Mouse (Mus musculus) frontal cortex, postnatal 14 days (tissue): ENCODE measurements at regions not wholly inside any gene's neighbourhood (a gene's known extent, or its start where the extent isn't known, plus 50 kb on each side); places are given as distances from the start of the nearest gene placed in this dataset.

ENCODE experiments used
- DNase-seq, 2 experiments: peaks; one replicate each; pipeline ENCODE4 v3.0.0; 2022; ENCODE audit warnings: low spot score in 2 of 2

GRCm38 (mm10) chr19:56039091-56040004 is 247.6 kb upstream of the Habp2 start:
- DNase-seq = no peak

DNA sequence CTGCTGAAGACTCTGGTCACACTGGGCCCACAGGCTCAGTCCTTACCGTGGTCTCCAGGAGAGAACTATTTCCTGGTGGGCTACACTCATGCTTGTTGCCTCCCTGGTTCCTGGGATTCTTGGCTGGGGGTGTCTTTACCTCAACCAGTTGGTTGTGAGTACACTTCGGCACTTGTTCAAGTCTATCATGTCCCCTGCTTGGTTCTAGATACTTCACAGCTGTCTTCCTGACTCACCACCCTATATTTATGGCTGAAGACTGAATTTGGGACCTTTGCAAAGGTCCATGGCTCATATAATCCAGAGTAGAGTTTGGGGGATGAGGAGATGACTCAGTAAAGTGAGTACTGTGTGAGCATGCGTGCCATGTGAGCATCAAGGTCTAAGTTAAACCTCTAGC is 245.0 kb upstream of the Habp2 start:
- no peak for DNase-seq

- no peak for DNase-seq
Measured at GRCm38 (mm10) chr19:56046784-56047390, 240.1 kb upstream of the Habp2 start.

GRCm38 (mm10) chr19:56054186-56054585 is 232.8 kb upstream of the Habp2 start:
- no peak for DNase-seq

DNA sequence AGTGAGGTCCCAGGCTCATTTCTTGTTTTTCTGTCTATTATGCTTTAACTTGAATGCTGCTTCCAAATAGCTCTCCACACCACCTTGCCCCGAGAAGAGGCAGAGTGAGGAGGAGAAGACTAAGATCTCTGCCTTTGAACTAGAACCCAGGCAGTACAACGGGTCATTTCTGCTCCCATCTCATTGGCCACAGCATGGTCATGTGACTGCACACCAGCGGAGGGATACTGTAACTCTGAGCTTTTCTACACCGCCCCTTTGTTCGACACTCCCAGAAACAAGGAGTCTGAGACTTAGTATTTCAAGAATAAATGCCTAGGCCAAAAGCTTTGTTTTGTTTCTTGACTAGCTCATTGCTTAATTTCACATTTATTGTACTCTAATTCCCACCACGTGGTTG is 230.5 kb upstream of the Habp2 start:
- DNase-seq = no peak

GRCm38 (mm10) chr19:56061882-56062540 is 224.9 kb upstream of the Habp2 start:
- peak in 1 of 2 experiments; percentile 5 for DNase-seq

GRCm38 (mm10) chr19:56063099-56063498 is 223.8 kb upstream of the Habp2 start:
- no peak for DNase-seq

- DNase-seq = no peak
Measured at GRCm38 (mm10) chr19:56065730-56066129, 221.2 kb upstream of the Habp2 start.

DNA sequence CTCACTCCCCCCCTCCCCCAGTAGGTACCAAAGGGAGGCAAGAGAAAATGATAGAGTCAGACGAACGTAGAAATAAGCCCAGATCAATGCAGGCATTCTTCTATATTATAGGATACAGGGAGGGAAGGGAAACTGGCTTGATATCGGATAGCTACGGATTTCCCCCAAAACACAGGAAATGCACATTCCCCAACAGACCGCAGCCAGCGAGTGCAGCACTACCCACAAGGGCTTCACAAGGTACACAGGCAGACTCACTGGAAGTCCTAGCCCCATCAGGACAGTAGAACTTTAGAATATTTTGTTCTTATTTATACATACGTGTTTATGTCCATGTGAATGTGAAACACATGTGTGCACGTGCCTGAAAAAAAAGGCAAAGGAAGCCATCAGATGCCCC is 218.8 kb upstream of the Habp2 start:
- DNase-seq = no peak

DNA sequence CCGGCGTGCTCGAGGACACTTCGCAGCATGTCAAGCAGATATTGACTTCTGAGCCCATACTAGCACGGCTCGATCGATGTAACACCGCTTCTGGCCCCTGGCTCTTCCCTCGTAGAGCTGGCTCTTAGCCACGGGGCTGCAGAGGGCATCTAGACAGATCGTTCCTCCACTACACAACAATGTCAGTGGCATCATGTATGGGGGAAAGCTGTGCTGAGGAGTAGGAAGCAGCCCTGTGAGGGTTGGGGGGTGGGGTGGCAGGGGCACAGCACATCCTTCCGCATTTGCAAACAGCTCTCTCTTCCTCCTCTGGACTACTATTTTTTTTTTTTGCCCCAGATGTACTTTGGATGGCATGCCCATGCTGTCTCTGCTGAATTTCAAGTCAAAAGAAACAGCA is 218.1 kb upstream of the Habp2 start:
- no peak for DNase-seq

- DNase-seq = no peak
Measured at GRCm38 (mm10) chr19:56069266-56069665, 217.7 kb upstream of the Habp2 start.

DNA sequence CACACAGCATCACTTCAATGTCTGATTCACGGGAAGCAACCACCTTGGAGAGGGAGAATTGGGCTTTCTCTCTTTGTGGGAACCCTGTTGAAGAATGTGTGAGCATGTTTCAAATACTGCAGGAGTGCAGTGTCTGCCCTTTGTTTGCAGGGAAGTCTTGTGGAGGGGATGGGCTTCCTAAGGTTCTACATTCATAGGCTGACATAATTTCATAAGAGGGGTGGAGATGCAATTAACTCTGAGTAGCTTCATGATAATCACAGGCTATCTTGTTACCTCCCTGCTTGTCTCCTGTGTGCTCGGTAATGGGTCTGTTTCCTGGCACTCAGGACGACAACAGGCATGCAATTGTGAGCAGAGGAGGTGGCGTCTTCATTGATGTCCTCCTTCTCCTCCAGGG is 215.6 kb upstream of the Habp2 start:
- no peak for DNase-seq

- no peak for DNase-seq
Measured at GRCm38 (mm10) chr19:56076128-56076527, 210.8 kb upstream of the Habp2 start.

DNA sequence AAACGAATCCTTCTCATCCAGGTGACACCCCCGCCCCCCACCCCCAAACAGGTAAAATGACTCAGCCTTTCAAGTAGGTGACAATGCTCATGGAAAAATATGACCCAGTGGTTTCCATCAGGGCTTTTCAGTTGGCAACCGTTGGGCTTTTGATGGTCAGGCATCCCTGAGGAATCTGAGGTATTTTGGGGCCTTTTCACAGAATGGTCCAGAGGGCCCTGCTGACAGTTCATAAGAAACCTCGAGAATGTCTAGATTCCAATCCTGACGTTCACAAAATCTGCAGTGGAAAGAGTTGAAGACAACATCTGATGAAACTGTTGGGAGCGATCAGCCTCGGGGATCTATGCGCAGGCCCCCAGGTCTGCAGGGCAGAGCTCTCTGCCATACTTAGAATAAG is 209.4 kb upstream of the Habp2 start:
- no peak for DNase-seq

DNA sequence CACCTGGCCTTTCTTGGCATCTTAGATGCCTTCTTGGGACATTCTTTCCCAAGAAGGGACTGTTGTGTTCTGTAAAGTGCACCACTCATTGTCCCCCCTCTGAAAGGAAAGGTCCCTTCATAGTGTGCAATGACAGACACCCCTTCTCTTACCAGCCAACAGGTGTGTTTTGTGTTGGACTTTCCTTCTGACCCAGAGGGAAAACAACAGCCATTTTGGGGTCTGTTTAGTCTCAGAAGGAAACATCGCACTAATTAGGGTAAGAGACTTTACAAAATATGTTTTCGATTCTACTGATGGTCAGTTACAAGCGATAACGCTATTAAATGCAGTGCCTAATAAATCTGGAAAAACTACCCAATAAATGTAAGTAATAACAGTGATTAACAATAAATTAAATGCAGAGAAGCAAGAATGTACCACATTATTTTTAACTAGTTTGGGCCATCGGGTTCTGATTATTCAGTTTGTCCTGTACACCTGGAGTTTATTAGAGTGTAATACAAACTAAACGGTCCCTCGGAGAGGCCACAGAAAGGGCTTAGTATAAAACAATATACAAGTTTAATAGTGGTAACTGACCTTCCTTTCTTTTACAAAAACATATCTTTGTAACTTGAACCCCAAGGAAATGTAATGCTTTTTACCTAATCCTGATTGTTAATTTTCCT is 200.4 kb upstream of the Habp2 start:
- no peak for DNase-seq

DNA sequence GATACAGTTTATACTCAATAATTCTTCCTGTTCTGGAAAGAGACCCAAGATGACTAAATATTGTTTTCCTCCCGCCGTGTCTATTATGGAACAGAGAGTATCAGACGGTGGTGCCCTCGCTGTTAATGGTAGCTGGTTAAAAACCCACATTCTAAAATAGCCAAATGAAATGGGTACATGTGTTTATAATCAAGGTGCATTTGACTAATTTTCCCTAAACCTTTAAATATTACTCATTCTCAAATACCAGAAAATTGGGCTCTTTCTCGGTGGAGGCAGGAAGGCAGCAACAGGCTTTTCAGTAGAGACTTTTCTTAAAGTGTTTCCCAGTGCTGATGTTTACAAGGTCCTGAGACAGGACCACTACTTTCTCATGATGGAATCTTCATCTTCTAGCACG is 199.8 kb upstream of the Habp2 start:
- no peak for DNase-seq

- DNase-seq = no peak
Measured at GRCm38 (mm10) chr19:56089795-56090375, 197.1 kb upstream of the Habp2 start.

DNA sequence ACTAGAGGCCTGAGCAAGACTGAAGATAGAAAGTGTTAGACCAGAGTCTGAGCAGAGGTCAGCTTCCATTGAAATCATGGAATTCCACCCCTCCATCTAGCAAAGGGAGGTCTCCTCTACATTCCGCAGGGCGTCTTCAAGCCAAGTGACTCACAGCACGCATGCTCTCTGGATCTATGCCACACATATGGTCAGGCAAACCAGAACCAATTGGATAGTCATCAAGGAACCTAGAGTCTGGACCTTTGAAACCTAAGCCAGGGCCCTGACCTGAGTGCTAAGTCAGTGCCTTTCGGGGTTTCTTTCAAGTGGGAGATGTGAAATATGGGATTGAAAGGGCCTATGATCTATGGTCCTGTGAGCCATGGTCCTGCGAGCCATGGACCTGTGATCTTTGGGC is 195.4 kb upstream of the Habp2 start:
- no peak for DNase-seq

DNA sequence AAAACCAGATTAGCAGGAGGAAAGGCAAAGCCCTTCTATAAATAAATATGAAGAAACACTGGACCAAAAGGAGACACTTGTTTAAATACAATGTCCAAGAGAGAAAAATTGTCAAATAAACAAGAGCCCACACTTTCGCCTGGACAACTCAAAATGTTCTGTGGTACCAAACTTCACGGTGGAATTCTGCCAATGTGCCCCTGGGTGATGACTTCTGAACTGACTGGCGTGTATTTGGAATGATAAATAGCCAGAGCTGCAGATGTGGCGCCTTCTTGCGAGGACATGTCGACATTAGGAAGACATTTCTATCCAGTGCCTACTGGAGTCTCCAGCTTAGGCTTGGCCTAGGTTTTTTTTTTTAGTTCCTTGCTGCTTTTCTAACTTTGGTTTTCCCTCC is 191.1 kb upstream of the Habp2 start:
- no peak for DNase-seq

DNA sequence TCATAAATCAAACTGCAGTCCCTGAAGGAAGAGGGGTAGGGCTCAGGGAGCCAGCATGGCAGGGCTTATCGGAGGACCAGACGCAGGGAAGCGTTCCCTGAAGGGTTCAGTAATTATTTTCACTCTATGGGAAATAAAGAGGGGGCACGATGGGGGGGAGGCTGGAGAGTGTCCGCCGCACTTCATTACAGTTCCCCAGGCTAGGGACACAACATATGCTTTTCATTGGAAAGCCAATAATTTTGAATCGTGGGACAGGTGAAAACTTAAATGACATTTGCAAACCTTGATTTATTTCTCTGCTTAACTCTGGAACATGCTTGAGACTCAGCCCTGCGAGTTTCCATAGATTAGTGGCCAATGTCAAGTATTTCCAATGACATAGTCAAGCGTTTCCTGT is 187.2 kb upstream of the Habp2 start:
- no peak for DNase-seq

- no peak for DNase-seq
Measured at GRCm38 (mm10) chr19:56100131-56100872, 186.6 kb upstream of the Habp2 start.
